Mouse (Mus musculus) hindbrain, embryonic 11.5 days (tissue): Measurements from ENCODE around the gene Tbc1d8b. TPM values are rescaled to one million over a fixed set of nuclear protein-coding genes. Genes with fewer than 3 reads are reported as not detected.

ENCODE experiments used
- ATAC-seq: fragments of 200-750 bp; cut with Nextera tagmentation; 2 replicates; pipeline ENCODE4 v1.8.0; 2017; ENCODE audit warnings: mild to moderate bottlenecking, moderate TSS enrichment, moderate library complexity; ENCODE audit not compliant: low FRiP score
- DNase-seq: peaks from one replicate; pipeline ENCODE4 v3.0.0-alpha.2; 2015; ENCODE audit warnings: low spot score
- H3K27ac ChIP-seq: fragments of 300-500 bp; sonication (generic); 2 replicates; pipeline ENCODE4 v1.5.1; 2014; ENCODE audit warnings: mild to moderate bottlenecking, low read depth, low read length
- H3K27me3 ChIP-seq: fragments of 300-500 bp; sonication (generic); 2 replicates; pipeline ENCODE4 v1.6.1; 2014; ENCODE audit warnings: mild to moderate bottlenecking, low read length, moderate library complexity, mixed read lengths; ENCODE audit not compliant: control insufficient read depth, insufficient read depth
- H3K36me3 ChIP-seq: fragments of 300-500 bp; sonication (generic); 2 replicates; pipeline ENCODE4 v1.6.1; 2014; ENCODE audit warnings: mild to moderate bottlenecking, low read length, moderate library complexity, mixed read lengths; ENCODE audit not compliant: control insufficient read depth, insufficient read depth
- H3K4me1 ChIP-seq: fragments of 300-500 bp; sonication (generic); replicated peaks from 2 replicates; pipeline ENCODE4 v1.6.1; 2014; ENCODE audit warnings: low read length, mixed read lengths; ENCODE audit not compliant: control insufficient read depth, insufficient read depth
- H3K4me2 ChIP-seq: fragments of 300-500 bp; sonication (generic); replicated peaks from 2 replicates; pipeline ENCODE4 v1.6.1; 2014; ENCODE audit warnings: mild to moderate bottlenecking, low read depth, low read length
- H3K4me3 ChIP-seq: fragments of 300-500 bp; sonication (generic); 2 replicates; pipeline ENCODE4 v1.5.1; 2014; ENCODE audit warnings: low read depth, low read length
- H3K9ac ChIP-seq: fragments of 300-500 bp; sonication (generic); 2 replicates; pipeline ENCODE4 v1.6.1; 2014; ENCODE audit warnings: low read depth, low read length
- H3K9me3 ChIP-seq: fragments of 300-500 bp; sonication (generic); 2 replicates; pipeline ENCODE4 v1.6.1; 2016; ENCODE audit warnings: low read length; ENCODE audit not compliant: control insufficient read depth
- WGBS: fragments of 180-500 bp; shearing (Covaris S2); extraction: QIAGEN DNeasy Blood & Tissue Kit; methylation state at CpG from one replicate; pipeline ENCODE4 v1.1.7; 2014; 5-methylcytosine and 5-hydroxymethylcytosine counted together
- polyA plus RNA-seq: library from polyadenylated mRNA; unstranded; fragments of >200 nt; fragmentation: Nextera tagmentation; extraction: Ambion mirVana; gene quantifications from 2 replicates; pipeline ENCODE4 v1.2.1, GENCODE M21; 2014

The Tbc1d8b gene
- polyA plus RNA-seq, 1 experiment from 2014 or later, result 0.88 TPM

DNA sequence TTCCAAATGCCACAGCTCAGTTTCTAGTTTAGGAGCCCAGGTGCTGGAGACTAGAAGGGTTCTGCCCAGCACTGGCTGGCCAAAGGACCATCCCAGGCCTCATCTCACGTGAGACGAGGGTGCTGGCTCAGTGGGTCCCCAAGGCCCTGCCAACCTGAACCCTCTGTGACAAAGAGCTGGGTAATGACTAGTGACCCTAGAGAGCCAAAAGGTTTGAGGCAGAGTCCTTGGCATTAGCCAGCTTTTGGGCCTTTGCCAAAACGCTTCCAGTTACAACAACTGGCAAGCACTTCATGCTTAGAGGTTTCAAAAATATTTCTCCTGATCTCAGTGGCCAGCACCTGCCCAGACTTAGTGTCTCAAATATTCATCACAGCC lies 98.2 kb downstream of the Tbc1d8b start:
- ATAC-seq, result no peak
- H3K27me3 ChIP-seq, result peaks cover 2% of the 10 kb centered on the region; the same call in 1 of the 2 replicates

GRCm38 (mm10) chrX:139785764-139786163 lies 101.0 kb downstream of the Tbc1d8b start:
- Histone ChIP-seq H3K9ac (no peak overlapping the region), H3K4me3 (no peak overlapping the region), H3K4me2 (no peak overlapping the region), H3K9me3 (no peaks in the 10 kb centered on the region), H3K36me3 (no peaks in the 10 kb centered on the region), H3K27me3 (0 out of 2 replicates have a peak, but pooled peaks cover 2% of the 10 kb centered on the region), H3K27ac (no peak overlapping the region), H3K4me1 (0 out of 2 replicates have a peak, but pooled peaks cover 2% of the 10 kb centered on the region)
- 59% methylated on average over 1 of the region's 1 CpGs for WGBS
- no peak for DNase-seq
- ATAC-seq, result no peak

More for the DNA sequence above, 98.2 kb downstream of the Tbc1d8b start:
- H3K9ac ChIP-seq, result no peak overlapping the region
- no peak overlapping the region for H3K27ac ChIP-seq
- 36% methylated on average over 3 of the region's 3 CpGs for WGBS
- H3K36me3 ChIP-seq, result no peaks in the 10 kb centered on the region
- H3K4me2 ChIP-seq, result no peak overlapping the region
- no peaks in the 10 kb centered on the region for H3K9me3 ChIP-seq
- no peak for DNase-seq
- H3K4me1 ChIP-seq, result 0 out of 2 replicates have a peak, but pooled peaks cover 2% of the 10 kb centered on the region
- no peak overlapping the region for H3K4me3 ChIP-seq

DNA sequence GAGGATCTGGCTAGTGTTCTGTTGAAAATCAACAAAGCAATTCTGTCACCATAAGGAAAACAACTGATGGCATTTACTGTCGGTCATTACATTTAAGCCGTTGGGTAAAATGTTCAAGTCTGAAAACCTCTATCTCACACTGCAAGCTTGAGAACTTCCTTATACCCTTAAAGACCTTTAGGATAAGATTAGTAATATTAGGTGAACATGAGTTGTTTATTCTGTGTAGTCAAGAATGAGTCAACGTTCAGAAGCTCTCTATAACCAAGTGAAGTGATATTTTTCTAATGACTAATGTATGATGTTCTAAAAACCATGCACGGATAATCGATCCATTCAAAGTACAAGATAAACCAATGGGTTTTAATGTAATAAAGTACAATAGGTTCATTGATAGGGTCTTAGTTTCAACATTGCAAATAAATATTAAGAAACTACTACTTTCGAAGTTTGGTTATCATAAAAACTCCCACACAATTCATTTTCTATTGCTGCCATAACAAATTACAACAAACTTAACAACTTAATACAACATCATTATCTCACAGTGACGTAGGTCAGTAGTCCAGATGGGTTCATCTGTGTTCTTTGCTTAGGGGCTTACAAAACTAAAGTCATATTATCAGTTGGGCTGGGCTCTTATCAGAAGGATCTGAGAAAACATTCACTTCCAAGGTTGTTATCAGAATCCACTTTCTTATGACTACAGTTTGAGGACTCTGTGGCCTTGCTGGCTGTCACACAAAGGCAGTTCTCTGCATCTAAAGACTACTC lies 109.5 kb downstream of the Tbc1d8b start:
- no peaks in the 10 kb centered on the region for H3K36me3 ChIP-seq
- WGBS, result 85% methylated on average over 7 of the region's 7 CpGs
- no peaks in the 10 kb centered on the region for H3K4me1 ChIP-seq
- ATAC-seq, result no peak
- no peaks in the 10 kb centered on the region for H3K9me3 ChIP-seq
- no peak overlapping the region for H3K4me2 ChIP-seq
- H3K4me3 ChIP-seq, result no peak overlapping the region
- H3K27ac ChIP-seq, result no peak overlapping the region
- no peak for DNase-seq
- H3K9ac ChIP-seq, result no peak overlapping the region
- H3K27me3 ChIP-seq, result no peaks in the 10 kb centered on the region

GRCm38 (mm10) chrX:139796037-139796436 lies 111.2 kb downstream of the Tbc1d8b start:
- H3K36me3 ChIP-seq, result no peaks in the 10 kb centered on the region
- no peak for ATAC-seq
- H3K27ac ChIP-seq, result no peak overlapping the region
- WGBS, result 94% methylated on average over 6 of the region's 6 CpGs
- no peak overlapping the region for H3K4me2 ChIP-seq
- H3K4me3 ChIP-seq, result no peak overlapping the region
- no peak overlapping the region for H3K9ac ChIP-seq
- H3K9me3 ChIP-seq, result no peaks in the 10 kb centered on the region
- no peaks in the 10 kb centered on the region for H3K4me1 ChIP-seq
- no peaks in the 10 kb centered on the region; the same call in 1 of the 2 replicates for H3K27me3 ChIP-seq
- DNase-seq, result no peak

DNA sequence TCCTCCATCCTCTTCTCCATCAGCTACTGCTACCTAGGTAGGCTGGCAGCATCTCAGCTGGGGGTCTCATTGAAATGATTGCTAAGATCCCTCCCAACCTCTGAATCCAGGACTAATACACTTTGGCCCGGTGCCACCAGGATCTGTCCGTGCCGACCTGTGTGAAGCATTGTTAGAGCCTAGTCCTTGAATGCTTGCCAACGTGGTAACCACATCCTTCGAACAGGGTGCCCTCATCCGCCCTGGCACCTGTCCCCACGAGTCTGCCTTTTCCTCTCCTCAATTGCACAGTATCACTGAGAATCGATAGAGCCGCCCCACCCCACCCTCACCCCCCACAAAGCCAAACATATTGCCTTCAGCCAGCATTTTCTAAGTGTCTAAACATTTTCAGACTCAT lies 113.1 kb downstream of the Tbc1d8b start:
- no peak for ATAC-seq
- H3K9me3 ChIP-seq, result no peaks in the 10 kb centered on the region
- H3K4me2 ChIP-seq, result no peak overlapping the region
- no peak for DNase-seq
- no peak overlapping the region for H3K27ac ChIP-seq
- WGBS, result 85% methylated on average over 9 of the region's 9 CpGs
- H3K27me3 ChIP-seq, result no peaks in the 10 kb centered on the region; the same call in 1 of the 2 replicates
- no peak overlapping the region for H3K4me3 ChIP-seq
- H3K36me3 ChIP-seq, result no peaks in the 10 kb centered on the region
- no peak overlapping the region for H3K9ac ChIP-seq
- H3K4me1 ChIP-seq, result no peaks in the 10 kb centered on the region

GRCm38 (mm10) chrX:139799953-139800352 lies 115.2 kb downstream of the Tbc1d8b start:
- no peaks in the 10 kb centered on the region for H3K36me3 ChIP-seq
- H3K4me1 ChIP-seq, result no peaks in the 10 kb centered on the region
- no peak overlapping the region for H3K4me2 ChIP-seq
- H3K4me3 ChIP-seq, result no peak overlapping the region
- no peak overlapping the region for H3K27ac ChIP-seq
- DNase-seq (no peak), ATAC-seq (no peak)
- no peaks in the 10 kb centered on the region; the same call in 1 of the 2 replicates for H3K27me3 ChIP-seq
- WGBS, result 82% methylated on average over 3 of the region's 3 CpGs
- H3K9me3 ChIP-seq, result no peaks in the 10 kb centered on the region
- H3K9ac ChIP-seq, result no peak overlapping the region

DNA sequence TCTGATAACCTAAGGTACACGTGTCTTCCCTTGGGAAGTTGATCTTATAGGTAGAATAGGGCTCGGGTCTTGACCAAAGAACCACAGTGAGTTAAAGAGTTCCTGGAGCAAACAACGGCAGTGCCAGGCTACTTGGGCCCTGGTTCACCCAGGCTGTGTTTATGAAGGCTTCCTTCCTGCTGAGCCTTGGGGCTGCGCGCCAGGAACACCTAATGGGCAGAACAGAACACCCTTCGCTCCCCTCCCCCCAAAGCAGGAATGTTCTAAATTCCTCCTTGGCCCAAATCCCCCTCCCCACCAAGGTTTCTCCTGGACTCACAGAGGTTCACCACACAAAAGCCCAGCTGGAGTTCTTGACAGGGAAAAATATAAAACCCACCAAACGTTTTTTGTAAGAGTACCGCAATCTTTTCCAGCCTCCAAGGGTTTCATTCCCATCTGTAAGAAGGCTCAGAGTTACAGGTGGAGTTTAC lies 115.6 kb downstream of the Tbc1d8b start, which contains the start of gene Cldn2:
TSS of gene Cldn2 (plus strand) at position 423 of the 473 bp plus-strand sequence.
- no peak within 1 kb of the TSS for H3K9ac ChIP-seq
- DNase-seq (no peak), ATAC-seq (no peak)
- 64% methylated on average over 8 of the region's 8 CpGs for WGBS
- H3K4me3 ChIP-seq, result no peak within 1 kb of the TSS
- H3K9me3 ChIP-seq, result no peaks in the 10 kb centered on the region
- no peaks in the 10 kb centered on the region for H3K4me1 ChIP-seq
- no peak within 1 kb of the TSS for H3K27ac ChIP-seq
- no peaks in the 10 kb centered on the region for H3K36me3 ChIP-seq
- H3K4me2 ChIP-seq, result no peak within 1 kb of the TSS
- no peaks in the 10 kb centered on the region; the same call in 1 of the 2 replicates for H3K27me3 ChIP-seq
